Mouse (Mus musculus) midbrain, postnatal 0 days (tissue): ENCODE results near the gene Dlg2. TPM values are rescaled to one million over a fixed set of nuclear protein-coding genes. Genes with fewer than 3 reads are reported as not detected.

ENCODE experiments used
- ATAC-seq: fragments of 200-750 bp; cut with Nextera tagmentation; 2 replicates; pipeline ENCODE4 v1.8.0; 2017; ENCODE audit warnings: moderate number of reproducible peaks, mild to moderate bottlenecking, moderate TSS enrichment, moderate library complexity; ENCODE audit not compliant: low FRiP score
- DNase-seq: peaks from one replicate; pipeline ENCODE4 v3.0.0-alpha.2; 2015; ENCODE audit warnings: low spot score
- H3K27ac ChIP-seq: fragments of 300-500 bp; sonication (generic); 2 replicates; pipeline ENCODE4 v1.5.1; 2014; ENCODE audit warnings: low read depth, mild to moderate bottlenecking, low read length, mixed read lengths
- H3K27me3 ChIP-seq: fragments of 300-500 bp; sonication (generic); 2 replicates; pipeline ENCODE4 v1.6.1; 2014; ENCODE audit warnings: low read length, control low read depth, mixed read lengths; ENCODE audit not compliant: insufficient read depth
- H3K36me3 ChIP-seq: fragments of 300-500 bp; sonication (generic); 2 replicates; pipeline ENCODE4 v1.6.1; 2014; ENCODE audit warnings: low read length, control low read depth, mixed read lengths; ENCODE audit not compliant: insufficient read depth
- H3K4me1 ChIP-seq: fragments of 300-500 bp; sonication (generic); 2 replicates; pipeline ENCODE4 v1.6.1; 2014; ENCODE audit warnings: mild to moderate bottlenecking, control low read depth, antibody characterized with exemption, low read length, mixed read lengths; ENCODE audit not compliant: insufficient read depth
- H3K4me2 ChIP-seq: fragments of 300-500 bp; sonication (generic); 2 replicates; pipeline ENCODE4 v1.6.1; 2014; ENCODE audit warnings: low read depth, mild to moderate bottlenecking, low read length, mixed read lengths; ENCODE audit not compliant: poor library complexity, severe bottlenecking
- H3K4me3 ChIP-seq: fragments of 300-500 bp; sonication (generic); 2 replicates; pipeline ENCODE4 v1.5.1; 2014; ENCODE audit warnings: low read depth, mild to moderate bottlenecking, low read length, moderate library complexity
- H3K9ac ChIP-seq: fragments of 300-500 bp; sonication (generic); replicated peaks from 2 replicates; pipeline ENCODE4 v1.6.1; 2014; ENCODE audit warnings: mild to moderate bottlenecking, low read length, moderate library complexity, mixed read lengths; ENCODE audit not compliant: poor library complexity, severe bottlenecking
- H3K9me3 ChIP-seq: fragments of 300-500 bp; sonication (generic); 2 replicates; pipeline ENCODE4 v1.6.1; 2016; ENCODE audit warnings: low read length, control low read depth
- CTCF ChIP-seq: IDR thresholded peaks from 2 replicates; pipeline ENCODE4 v1.5.1; 2016; ENCODE audit warnings: antibody characterized with exemption, mild to moderate bottlenecking
- WGBS: fragments of 180-500 bp; shearing (Covaris S2); extraction: QIAGEN DNeasy Blood & Tissue Kit; methylation state at CpG from one replicate; pipeline ENCODE4 v1.1.7; 2014; 5-methylcytosine and 5-hydroxymethylcytosine counted together
- polyA plus RNA-seq: library from polyadenylated mRNA; unstranded; fragments of >200 nt; fragmentation: Nextera tagmentation; extraction: Ambion mirVana; gene quantifications from 2 replicates; pipeline ENCODE4 v1.2.1, GENCODE M21; 2015
- total RNA-seq: library from RNA; depleted of rRNA; stranded (reverse); fragments of >200 nt; gene quantifications from 2 replicates; pipeline ENCODE4 v1.2.3, GENCODE M21; 2014

Gene Dlg2
- total and polyA plus RNA-seq, 2 experiments from 2014 or later = 21.6 to 126 TPM

DNA sequence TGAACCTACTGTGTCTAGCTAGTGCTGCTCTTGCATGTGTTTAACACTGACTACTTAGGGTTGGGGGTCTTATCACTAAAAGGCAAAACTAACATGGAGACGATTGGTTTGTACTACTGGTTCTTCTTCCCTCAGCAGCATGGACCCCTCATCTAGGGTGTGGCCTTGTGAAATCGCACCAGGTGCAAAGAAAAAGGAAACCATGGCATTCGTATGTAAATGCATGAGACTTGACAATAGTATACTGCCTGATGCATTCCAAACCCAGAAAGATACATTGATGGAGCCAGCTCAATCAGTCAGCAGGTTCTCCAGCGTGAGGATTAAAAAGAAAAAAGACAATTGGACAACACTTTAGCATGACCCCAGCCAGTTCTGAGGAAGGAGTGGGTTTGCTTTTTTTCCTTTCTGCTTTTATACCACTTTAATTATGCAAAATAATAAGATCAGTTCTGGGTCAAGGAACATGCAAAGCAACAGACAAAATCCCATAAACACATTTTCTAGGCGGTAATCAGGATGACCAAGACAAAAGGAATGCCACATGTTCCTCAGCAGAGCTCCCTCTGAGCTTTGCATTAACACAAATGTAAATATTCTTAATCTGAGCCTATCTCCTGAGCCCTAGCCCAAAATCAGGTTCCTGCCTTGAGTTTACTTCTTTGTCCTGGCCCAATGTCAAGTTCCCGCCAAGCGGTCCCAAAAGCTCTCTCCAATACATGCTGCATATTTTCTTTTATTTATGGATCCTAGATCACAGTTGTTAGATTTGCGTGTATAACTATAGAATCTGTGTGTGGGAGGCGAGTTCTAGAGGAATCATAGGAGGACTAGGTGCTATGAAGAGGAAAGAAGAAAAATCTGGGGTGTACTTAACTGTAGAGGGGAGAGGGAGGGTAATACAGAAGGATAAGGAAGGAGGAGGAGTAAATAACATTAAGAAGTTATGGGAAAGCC, 595.6 kb downstream of the Dlg2 start:
- no peak for ATAC-seq
- Histone ChIP-seq H3K4me1 (no peaks in the 10 kb centered on the region), H3K4me3 (no peak overlapping the region), H3K4me2 (no peak overlapping the region), H3K27me3 (no peaks in the 10 kb centered on the region), H3K36me3 (no peaks in the 10 kb centered on the region), H3K9ac (no peak overlapping the region), H3K9me3 (no peaks in the 10 kb centered on the region; the same call in 1 of the 2 replicates), H3K27ac (no peak overlapping the region)
- DNase-seq = no peak
- WGBS = 47% methylated on average over 9 of the region's 9 CpGs
- TF ChIP-seq CTCF = no peak

DNA sequence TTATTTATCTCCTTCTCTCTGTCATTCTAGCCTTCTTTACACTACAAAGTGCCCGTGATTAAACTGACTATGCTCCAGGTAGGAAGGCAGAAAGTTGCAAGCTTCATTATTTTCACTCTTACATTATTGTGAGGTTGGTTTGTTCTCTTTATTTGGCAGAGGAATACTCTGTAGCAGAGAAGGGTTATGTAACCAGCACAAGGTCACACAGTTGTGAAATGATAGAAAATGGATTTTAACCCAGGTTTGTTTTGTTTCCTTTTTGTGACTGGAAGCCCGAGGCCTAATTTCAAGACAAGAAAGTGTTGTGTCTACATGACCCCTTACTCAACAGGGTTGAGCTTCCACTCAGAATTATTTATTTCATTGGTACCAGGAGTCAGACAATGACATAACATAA, 609.6 kb downstream of the Dlg2 start:
- Histone ChIP-seq H3K36me3 (no peaks in the 10 kb centered on the region), H3K9me3 (no peaks in the 10 kb centered on the region), H3K4me3 (no peak overlapping the region), H3K27me3 (no peaks in the 10 kb centered on the region), H3K4me2 (no peak overlapping the region), H3K4me1 (no peaks in the 10 kb centered on the region; the same call in 1 of the 2 replicates), H3K9ac (no peak overlapping the region), H3K27ac (no peak overlapping the region)
- WGBS = 84% methylated on average over 2 of the region's 2 CpGs
- no peak for TF ChIP-seq CTCF
- ATAC-seq (no peak), DNase-seq (no peak)

DNA sequence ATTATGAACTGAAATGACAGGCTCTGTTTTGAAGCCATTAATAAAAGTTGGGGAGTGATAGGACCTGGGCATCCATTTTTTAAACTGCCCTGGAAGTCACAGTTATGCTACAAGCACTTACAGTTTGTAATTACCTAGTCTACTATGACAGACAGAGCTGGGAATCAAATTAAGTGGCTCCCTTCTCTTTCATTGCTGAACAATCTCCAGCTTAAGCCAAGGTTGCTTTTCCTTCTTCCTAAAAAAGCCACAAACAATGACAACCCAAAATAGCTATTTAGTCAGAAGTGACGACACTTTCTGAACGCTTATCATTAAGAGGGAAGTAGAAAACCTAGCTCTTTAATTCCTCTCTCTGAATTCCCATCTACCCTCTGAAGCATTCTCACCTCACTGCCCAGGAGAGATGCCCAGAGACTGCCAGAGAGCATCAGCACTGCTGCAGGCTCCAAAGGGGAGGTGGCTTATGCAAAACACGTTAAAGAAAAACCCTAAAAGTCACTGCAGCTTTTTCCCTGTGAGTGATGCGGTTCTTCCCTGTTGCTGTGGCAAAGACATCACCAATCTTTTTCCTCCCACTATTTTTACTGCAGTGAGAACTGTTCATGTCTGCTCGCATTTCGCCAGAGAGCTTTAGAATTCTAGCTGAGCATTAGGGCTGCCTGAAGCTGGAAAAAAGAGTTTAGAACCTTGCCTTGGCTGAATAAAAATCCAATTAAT, 612.9 kb downstream of the Dlg2 start:
- Histone ChIP-seq H3K36me3 (no peaks in the 10 kb centered on the region), H3K9ac (peak overlapping the region; percentile 70), H3K4me2 (peak overlapping the region; percentile 62; the same call in 1 of the 2 replicates), H3K4me1 (no peaks in the 10 kb centered on the region; the same call in 1 of the 2 replicates), H3K27ac (peak overlapping the region; percentile 34; the same call in 1 of the 2 replicates), H3K4me3 (peak overlapping the region; percentile 10; the same call in 1 of the 2 replicates), H3K27me3 (no peaks in the 10 kb centered on the region), H3K9me3 (no peaks in the 10 kb centered on the region)
- TF ChIP-seq CTCF = no peak
- peak; percentile 15 for DNase-seq
- no peak for ATAC-seq
- 16% methylated on average over 6 of the region's 6 CpGs for WGBS

DNA sequence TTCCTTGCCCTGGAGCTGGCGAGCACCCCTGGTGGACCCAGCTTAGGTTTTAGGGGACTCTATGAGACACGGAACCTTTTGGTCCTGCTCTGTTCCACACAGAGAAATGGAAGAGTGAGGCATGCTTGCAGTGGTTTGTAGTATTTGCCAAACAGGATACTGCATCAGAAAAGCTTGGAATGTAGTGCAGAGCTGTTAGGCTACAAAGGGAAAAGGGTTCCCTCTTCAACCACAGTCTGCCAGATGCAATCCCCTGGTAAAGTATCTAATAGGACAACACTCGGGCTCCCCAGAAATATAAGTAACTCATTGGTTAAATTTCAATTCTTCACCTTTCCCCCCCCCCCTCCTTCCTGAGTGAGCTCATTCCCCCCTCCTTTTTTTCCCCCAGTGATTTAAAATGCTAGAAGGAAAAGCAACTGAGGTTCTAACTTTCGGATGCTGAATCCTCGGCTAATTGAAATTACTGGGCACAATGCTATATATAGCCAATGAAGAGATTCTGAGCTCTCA, 613.9 kb downstream of the Dlg2 start:
- 34% methylated on average over 5 of the region's 5 CpGs for WGBS
- peak; percentile 10 for DNase-seq
- ATAC-seq = peak; percentile 53
- peak overlapping the region; percentile 70 for H3K9ac ChIP-seq
- H3K9me3 ChIP-seq = no peaks in the 10 kb centered on the region
- no peaks in the 10 kb centered on the region for H3K36me3 ChIP-seq
- TF ChIP-seq CTCF = no peak
- no peaks in the 10 kb centered on the region; the same call in 1 of the 2 replicates for H3K4me1 ChIP-seq
- peak overlapping the region; percentile 62 for H3K4me2 ChIP-seq
- H3K4me3 ChIP-seq = peak overlapping the region; percentile 55
- H3K27ac ChIP-seq = peak overlapping the region; percentile 75
- H3K27me3 ChIP-seq = no peaks in the 10 kb centered on the region

DNA sequence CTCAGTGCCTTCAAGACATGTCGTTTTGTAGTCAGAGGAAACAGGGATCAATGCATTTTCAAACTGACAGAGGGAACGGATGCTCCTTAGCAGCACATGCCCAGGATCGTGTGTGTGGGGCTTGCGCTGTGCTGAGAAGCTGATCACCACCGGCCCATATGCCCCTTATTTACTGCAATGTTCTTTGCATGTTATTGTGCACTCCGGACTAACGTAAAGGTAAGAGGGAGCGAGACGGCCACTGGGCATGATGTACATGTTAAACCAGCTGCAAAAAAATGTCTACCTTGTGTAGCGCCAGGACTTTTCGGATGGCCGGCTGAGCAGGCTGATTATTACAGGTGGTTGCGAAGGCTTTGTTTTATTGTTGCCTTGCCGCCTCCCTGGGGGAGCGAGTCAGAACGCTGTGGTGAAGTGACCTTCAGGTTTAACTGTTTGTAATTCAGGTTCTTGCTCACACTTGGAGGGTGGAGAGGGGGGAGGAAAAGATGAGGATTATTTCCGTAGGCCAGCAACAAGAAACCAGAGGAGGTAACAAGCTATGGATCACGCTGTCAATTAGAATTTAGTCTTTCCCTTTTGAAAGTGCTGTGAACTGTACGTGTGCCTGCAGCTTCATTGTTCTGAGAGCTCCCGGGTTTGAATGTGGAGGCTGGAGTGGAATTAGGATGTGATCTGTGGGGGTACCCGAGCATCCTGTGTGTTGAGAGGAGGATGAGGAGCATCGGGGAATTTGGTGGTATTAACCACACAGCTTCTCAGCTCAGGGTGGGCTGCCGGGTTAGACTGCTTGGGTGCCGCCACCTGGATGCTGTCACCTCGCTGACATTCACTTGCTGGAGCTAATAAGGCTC, 614.6 kb downstream of the Dlg2 start:
- H3K4me3 ChIP-seq = peak overlapping the region; percentile 55
- H3K9ac ChIP-seq = peak overlapping the region; percentile 70
- ATAC-seq (peak; percentile 70), DNase-seq (peak; percentile 28)
- 3% methylated on average over 25 of the region's 25 CpGs for WGBS
- H3K27me3 ChIP-seq = no peaks in the 10 kb centered on the region
- H3K4me2 ChIP-seq = peak overlapping the region; percentile 62
- peak overlapping the region; percentile 75 for H3K27ac ChIP-seq
- H3K4me1 ChIP-seq = no peaks in the 10 kb centered on the region; the same call in 1 of the 2 replicates
- TF ChIP-seq CTCF = no peak
- no peaks in the 10 kb centered on the region for H3K36me3 ChIP-seq
- H3K9me3 ChIP-seq = no peaks in the 10 kb centered on the region
